Mouse (Mus musculus) lung, postnatal 0 days (tissue): ENCODE results near the gene Tnfsf13.

Experiments
- CTCF ChIP-seq: IDR thresholded peaks from 2 replicates; pipeline ENCODE4 v1.5.1; 2016; ENCODE audit warnings: antibody characterized with exemption, mild to moderate bottlenecking
- EP300 ChIP-seq: IDR thresholded peaks from 2 replicates; pipeline ENCODE4 v1.6.1; 2016; ENCODE audit warnings: antibody characterized with exemption, mild to moderate bottlenecking, control low read depth

DNA sequence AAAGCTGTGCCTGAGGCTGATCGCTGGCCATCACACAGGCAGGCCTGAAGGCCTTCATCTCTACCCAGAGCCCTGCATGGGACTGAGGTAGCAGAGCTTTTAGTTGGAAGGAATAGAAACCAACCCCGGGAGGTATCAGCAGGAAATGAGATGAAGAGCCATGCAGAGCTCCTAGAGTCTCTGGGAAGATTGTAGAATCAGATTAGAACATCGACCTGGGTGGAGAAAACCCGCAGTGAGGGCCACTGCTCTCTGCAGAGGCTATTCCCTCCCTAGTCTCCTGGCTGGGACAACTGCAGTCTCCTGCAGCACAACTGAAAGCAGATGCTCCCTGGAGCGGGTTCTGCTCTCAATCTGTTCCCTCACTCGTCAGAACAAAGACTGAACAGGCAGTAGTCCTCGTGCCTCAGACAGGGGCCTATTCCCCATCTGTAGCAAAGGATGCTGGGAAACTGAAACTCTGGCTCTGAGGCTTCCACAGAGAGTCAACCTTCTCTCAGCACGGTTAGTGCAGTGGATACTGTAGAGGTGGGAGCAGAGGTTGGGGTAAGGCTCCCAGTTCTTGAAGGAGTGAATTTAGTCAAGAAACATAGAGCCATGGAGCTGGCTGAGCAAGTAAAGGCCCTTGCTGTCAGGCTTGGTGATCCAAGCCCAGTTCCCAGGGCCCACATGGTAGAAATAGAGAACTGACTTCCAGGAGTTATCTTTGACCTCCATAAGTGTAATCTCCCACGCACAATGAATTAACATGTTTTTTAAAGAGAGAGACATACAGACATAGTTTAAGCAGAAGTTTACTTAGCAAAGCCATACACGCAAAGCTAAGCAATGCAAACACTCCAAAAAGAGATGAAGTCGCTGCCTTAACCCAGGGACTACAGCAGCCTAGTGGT, 24.2 kb upstream of the Tnfsf13 start:
- TF ChIP-seq CTCF, result no peak
- no peak for TF ChIP-seq EP300
